Comparison of ENCODE assay signal across 8 mouse cellular contexts in the genomic region with DNA sequence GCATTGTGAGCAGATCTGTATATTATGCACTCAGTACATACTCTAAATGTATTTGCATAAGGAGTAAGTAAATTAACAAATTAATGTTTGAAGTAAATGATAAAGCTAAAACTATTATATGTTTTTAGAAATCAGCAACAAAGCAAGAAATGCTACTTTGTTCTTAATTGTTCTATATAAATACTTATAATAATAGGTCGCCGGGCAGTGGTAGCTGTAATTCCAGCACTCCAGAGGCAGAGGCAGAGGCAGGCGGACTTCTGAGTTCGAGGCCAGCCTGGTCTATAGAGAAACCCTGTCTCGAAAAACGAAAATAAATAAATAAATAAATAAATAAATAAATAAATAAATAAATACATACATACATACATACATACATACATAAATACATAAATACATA.
A peak's percentile ranks its signal among the peaks of the same experiment; 100 is the strongest.
DNase-seq lines count a peak whose midpoint lies in the region; ATAC-seq lines count a peak whose summit lies in the region.
"Not testable (repeated sequence)": the region's sequence is repeated elsewhere in the genome, so short reads cannot be mapped to it uniquely, and the experiment has no call there.

No protein-coding gene starts in this region.

- DNase-seq in adrenal gland, postnatal 14 days: peak; percentile 43
- DNase-seq in gonadal fat pad, adult 2 months (ENCODE audit: low read depth): peak; percentile 6
- peak; percentile 20 for DNase-seq in kidney, adult 18-20 months
- DNase-seq in left cerebral cortex, postnatal 25 days (ENCODE audit: low spot score in 2 of 2): peak; percentile 56 to 85
- peak; percentile 76 for DNase-seq in skeletal muscle tissue, adult 2 months (ENCODE audit: low read depth, low spot score)
- DNase-seq in yolk sac, embryonic 10.5 days (ENCODE audit: low spot score): peak; percentile 89

- not testable (repeated sequence) for H3K36me3 ChIP-seq in embryonic facial prominence, embryonic 12.5 days

- H3K27me3 ChIP-seq in embryonic facial prominence, embryonic 12.5 days: not testable (repeated sequence)

- not testable (repeated sequence) for H3K4me2 ChIP-seq in embryonic facial prominence, embryonic 12.5 days (replicated peaks)

- H3K9ac ChIP-seq in embryonic facial prominence, embryonic 12.5 days: not testable (repeated sequence)

- not testable (repeated sequence) for H3K4me3 ChIP-seq in embryonic facial prominence, embryonic 12.5 days

- not testable (repeated sequence) for H3K9me3 ChIP-seq in embryonic facial prominence, embryonic 12.5 days

- not testable (repeated sequence) for H3K4me1 ChIP-seq in embryonic facial prominence, embryonic 12.5 days

- H3K27ac ChIP-seq in embryonic facial prominence, embryonic 12.5 days: not testable (repeated sequence)

- peak; percentile 87; the same call in 1 of the 2 replicates for ATAC-seq in embryonic facial prominence, embryonic 12.5 days (ENCODE audit: insufficient number of reproducible peaks, insufficient read depth, low FRiP score, low TSS enrichment)
- ATAC-seq in megakaryocyte-erythroid progenitor cell, adult 5-6 weeks (replicated peaks; ENCODE audit: low FRiP score, low TSS enrichment, poor library complexity, severe bottlenecking): peak; percentile 94

- 78% methylated on average over 6 of the region's 6 CpGs for WGBS in embryonic facial prominence, embryonic 12.5 days

- intact Hi-C loops in left cerebral cortex, postnatal 25 days (cut with DNase I): not testable (repeated sequence)

Comparison
In these comparisons a context has a peak if more than half of its experiments do, and no peak if none do; other contexts are left out.
1. DNase-seq: peak in every context shown above with its lines; median percentile 89 in yolk sac, embryonic 10.5 days; 76 in skeletal muscle tissue, adult 2 months; 70 in left cerebral cortex, postnatal 25 days; 43 in adrenal gland, postnatal 14 days; 20 in kidney, adult 18-20 months; 6 in gonadal fat pad, adult 2 months.